Mouse (Mus musculus) activated CD4-positive, CD25-positive, alpha-beta regulatory T cell, adult 4 months (primary cell): ENCODE measurements around the gene Dnajb12. TPM values are rescaled to one million over a fixed set of nuclear protein-coding genes. Genes with fewer than 3 reads are reported as not detected.

Experiments
- ATAC-seq: one replicate; pipeline ENCODE4 v1.8.0; 2017
- polyA plus RNA-seq, 2 experiments: library from polyadenylated mRNA; unstranded; fragments of 100-300 nt; shearing (Covaris generic); gene quantifications; one replicate each; pipeline ENCODE4 v1.2.1; 2017

Gene Dnajb12
- polyA plus RNA-seq, 2 experiments from 2014 or later, result 18.4 to 20.7 TPM

DNA sequence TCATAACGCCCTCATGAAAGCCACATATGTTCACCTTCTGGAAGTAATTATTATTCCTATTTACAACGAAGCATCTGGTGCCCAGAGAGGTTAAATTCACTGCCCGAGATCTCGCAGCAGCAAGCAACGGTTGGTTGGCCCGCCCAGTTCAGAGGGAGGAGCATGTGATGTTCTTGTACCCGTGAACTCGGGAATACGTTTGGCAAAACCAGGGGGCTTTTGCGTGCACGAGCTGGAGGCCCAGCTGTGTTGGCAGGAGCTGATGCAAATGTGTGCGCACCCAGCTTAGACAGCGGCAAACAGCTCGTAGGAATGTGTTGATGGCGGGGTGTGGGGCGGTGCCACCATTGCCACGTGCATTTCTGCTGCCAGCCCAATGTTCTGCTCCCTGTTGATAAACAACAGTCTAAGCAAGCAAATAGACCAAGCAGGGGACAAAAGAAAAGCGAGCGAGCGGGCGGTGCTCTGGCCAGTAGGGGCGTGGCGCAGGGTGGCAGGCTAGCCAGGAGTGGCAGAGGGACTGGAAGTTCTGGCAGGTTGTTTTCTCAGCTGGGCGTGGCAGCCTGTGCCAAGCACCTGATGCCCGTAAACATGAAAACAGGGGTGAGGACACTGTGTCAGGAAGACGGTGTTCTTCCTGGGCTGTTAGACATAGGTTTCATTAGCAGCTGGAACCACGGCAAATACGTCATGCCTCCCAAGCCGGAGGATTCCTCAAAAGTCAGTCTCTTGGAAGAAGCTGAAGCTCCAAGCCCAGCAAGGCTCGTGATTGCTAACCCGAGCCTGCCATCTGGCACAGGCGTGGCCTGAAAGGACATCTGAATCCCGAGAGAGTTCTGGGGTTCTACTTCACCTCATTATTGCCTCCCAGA lies 41.7 kb downstream of the Dnajb12 start:
- peak; percentile 64 for ATAC-seq

DNA sequence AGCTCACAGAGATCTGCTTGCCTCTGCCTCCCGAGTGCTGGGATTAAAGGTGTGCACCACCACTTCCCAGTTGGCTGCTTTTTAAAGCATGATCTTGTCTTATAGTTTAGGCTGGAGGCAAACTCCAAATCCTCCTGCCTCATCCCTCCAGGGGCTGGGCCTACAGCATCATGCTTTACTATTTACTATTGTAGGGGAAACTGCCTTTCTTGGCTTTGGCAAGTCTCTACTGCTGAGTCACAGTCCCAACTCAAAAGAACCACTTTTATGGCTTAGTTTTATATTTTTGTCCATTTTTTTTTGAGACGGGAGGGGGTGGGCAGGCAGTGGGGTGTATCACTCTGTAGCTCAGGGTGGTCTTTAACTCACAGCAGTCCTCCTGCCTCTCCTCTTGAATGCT lies 44.1 kb downstream of the Dnajb12 start:
- ATAC-seq, result no peak

- ATAC-seq, result no peak
Measured at GRCm38 (mm10) chr10:59924305-59924704, 44.9 kb downstream of the Dnajb12 start.

GRCm38 (mm10) chr10:59929205-59929604 lies 49.8 kb downstream of the Dnajb12 start:
- no peak for ATAC-seq

DNA sequence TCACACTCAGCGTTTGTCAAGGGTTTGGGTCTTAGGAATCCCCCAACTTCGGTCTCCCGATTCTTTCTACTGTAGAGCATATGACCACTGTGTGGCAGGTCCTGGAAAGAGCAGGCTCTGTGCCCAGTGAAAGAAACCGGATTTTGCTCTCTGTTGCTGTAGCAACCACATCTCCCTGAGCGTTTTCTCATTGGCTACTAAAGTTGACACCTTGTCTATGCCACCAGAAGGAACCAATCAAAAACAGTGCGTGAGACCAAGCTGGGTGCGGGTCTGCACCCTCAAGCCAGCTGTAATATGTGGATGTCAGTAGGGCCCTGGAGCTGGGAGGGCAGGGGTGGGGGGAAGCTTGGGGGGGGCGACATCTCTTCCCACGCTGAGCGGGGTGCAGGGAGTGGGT lies 51.6 kb downstream of the Dnajb12 start:
- no peak for ATAC-seq

DNA sequence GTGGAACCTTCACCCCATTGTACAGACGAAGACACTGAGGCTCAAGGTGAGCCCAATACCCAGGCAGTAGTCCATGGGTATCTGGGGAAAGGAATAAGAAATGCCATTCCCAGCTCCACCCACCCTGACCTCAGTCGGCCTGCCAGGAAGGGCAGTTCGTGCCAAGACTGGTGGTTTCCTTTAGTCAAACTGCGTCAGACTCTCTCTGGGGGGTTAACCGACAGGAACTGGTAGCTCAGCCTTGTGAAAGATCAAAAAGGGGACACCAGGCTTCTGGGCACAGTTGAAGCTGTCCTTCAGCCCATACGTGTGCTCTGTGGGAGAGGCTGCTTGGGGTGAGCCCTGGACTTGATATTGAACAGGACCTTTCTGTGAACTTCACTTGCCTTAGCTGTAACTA lies 53.2 kb downstream of the Dnajb12 start:
- peak; percentile 93 for ATAC-seq

- ATAC-seq, result no peak
Measured at GRCm38 (mm10) chr10:59934039-59934438, 54.7 kb downstream of the Dnajb12 start.

GRCm38 (mm10) chr10:59936058-59936856 lies 56.9 kb downstream of the Dnajb12 start:
- no peak for ATAC-seq

GRCm38 (mm10) chr10:59938662-59939061 lies 59.3 kb downstream of the Dnajb12 start:
- no peak for ATAC-seq

DNA sequence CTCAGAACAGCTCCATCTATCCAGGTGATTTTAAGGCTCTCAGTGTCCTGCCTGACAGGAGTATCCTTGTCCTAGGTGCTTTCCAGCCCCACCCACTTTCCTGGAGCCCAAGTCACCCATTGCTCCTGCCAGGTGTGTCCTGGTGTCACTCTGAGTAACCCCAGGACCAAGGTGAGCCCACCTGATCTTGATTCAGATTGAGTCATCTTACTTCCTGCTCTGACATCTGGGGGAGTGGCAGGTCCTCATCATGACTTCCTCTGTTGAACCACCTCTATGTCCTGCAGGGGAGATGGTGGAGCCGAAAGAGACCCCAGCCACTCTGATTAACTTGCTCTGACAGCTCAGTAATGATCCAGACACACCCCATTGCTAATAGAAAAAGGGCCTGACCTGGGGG lies 59.7 kb downstream of the Dnajb12 start:
- ATAC-seq, result peak; percentile 84

GRCm38 (mm10) chr10:59942281-59942846 lies 63.0 kb downstream of the Dnajb12 start:
- ATAC-seq, result no peak

GRCm38 (mm10) chr10:59942847-59943420 lies 63.6 kb downstream of the Dnajb12 start:
- ATAC-seq, result no peak

GRCm38 (mm10) chr10:59943421-59943989 lies 64.1 kb downstream of the Dnajb12 start:
- ATAC-seq, result no peak

DNA sequence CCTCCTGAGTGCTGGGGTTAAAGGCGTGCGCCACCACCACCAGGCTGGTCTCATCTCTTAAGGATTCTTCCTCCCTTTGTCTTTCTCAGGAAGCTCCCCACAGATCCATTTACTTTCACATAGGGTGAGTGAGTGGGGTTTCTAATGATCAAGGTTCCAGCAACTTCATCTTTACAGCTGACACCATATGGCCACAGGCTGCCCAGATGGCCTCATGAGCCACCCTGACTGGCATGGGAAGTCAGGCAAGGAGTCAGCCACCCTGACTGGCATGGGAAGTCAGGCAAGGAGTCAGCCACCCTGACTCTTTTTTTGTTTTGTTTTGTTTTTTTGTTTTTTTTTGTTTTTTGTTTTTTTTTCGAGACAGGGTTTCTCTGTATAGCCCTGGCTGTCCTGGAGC lies 66.1 kb downstream of the Dnajb12 start:
- ATAC-seq, result no peak

- no peak for ATAC-seq
Measured at GRCm38 (mm10) chr10:59946362-59946761, 67.0 kb downstream of the Dnajb12 start.

DNA sequence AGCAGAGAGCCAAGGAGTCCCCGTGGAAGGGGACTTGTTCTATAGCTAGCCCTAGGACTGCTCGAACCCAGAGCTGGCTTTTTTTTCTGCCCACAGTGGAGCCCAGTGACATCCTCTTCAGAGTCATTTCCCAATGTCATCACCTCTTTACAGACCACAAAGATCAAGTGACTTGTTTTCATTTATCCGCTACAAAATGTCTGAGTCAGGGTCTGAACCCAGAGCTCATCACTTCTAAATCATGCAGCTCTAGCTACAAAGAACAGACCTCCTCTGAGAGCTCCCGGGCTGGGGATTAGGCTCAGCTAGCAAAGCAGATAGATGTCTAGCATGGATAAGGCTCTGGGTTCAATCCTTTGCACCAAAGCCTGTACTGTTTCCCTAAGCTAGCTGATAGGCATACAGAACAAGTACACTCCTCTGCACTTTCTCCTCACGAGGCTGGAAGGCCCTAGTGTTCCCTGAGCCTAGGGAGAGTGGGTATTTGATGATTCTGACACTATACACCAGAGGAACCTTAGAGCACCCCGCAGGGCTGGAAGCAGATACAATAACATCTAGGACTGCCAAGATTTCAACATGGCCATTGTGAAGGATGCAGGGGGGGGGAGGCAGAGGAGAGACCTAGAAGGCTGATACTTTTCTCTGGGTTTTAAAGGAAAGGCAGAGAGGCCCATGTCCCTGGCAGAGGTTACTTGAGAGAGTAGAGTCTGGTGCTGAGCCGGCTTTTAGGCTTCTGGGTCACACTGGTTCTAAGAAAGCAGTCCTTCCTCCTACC lies 68.1 kb downstream of the Dnajb12 start:
- ATAC-seq, result no peak

GRCm38 (mm10) chr10:59948363-59949254 lies 69.3 kb downstream of the Dnajb12 start:
- ATAC-seq, result no peak
